Mouse (Mus musculus) kidney, adult 2 months (tissue): ENCODE measurements around the gene Rrp7a.

Source experiments
- CTCF ChIP-seq: fragments of 200-500 bp; conservative IDR thresholded peaks from 2 replicates; pipeline ENCODE4 v1.5.1; 2011; ENCODE audit warnings: low read depth, mild to moderate bottlenecking, control low read depth, low read length, moderate library complexity, mixed read lengths; ENCODE audit not compliant: insufficient read depth, insufficient read length
- POLR2A ChIP-seq: fragments of 200-500 bp; IDR thresholded peaks from one replicate; pipeline ENCODE4 v1.6.1; 2011; ENCODE audit warnings: low read depth, low read length, control low read depth

DNA sequence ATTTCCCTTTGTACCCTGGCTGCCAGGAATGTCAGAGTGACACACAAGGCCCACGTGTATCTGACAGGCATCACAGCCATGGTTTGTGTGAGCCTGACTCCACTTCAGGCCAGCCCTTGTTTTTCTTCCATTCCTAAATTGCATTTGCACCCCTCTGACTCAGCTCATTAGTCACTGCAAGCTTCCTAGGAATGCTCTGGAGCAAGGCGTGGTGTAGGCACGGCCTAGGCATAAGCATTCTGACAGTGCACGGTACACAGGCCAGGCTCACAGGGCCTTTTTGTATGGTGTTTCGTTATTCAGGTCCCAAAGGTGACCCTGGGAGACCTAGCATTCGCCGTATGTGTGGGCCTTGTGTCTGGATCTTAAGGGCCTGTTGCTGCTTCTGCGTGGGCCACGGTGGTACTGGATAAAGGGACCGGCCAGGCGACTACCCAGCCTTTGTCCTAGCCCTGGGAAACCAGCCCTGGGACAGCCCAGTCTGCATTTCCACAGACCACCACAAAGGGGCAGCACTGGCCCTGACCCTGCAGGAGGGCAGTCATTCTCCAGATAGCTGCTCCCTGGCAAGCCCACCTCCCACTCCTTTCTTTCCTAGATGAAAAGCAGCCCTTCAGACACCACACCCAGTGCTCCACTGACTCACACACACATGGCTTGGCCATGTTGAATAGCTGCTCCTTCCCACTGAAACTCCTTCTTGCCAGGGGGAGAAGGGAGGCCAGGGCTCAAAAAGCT, 34.5 kb upstream of the Rrp7a start:
- TF ChIP-seq POLR2A = no peak
- TF ChIP-seq CTCF = peak; percentile 83
